Mouse (Mus musculus): ENCODE measurements at regions not wholly inside any gene's neighbourhood (a gene's known extent, or its start where the extent isn't known, plus 50 kb on each side); places are given as distances from the start of the nearest gene placed in this dataset.

- TF ChIP-seq CTCF (IDR thresholded peaks at IDR 0.05; ENCODE audit: borderline replicate concordance, insufficient read depth, low read depth, low read length) (no peak), POLR2A (IDR thresholded peaks at IDR 0.05; ENCODE audit: borderline replicate concordance, insufficient read depth, low read length) (no peak)
- no peak overlapping the region for H3K27ac ChIP-seq (ENCODE audit: insufficient read depth, low read length)
- H3K4me3 ChIP-seq (replicated peaks; ENCODE audit: insufficient read depth, low read depth, low read length): no peak overlapping the region
- peaks cover 4% of the 10 kb centered on the region; the same call in 1 of the 2 replicates for H3K27me3 ChIP-seq (ENCODE audit: control insufficient read depth, insufficient read depth, low read length)
- H3K4me1 ChIP-seq (ENCODE audit: control insufficient read depth, insufficient read depth, low read length): no peaks in the 10 kb centered on the region; the same call in 1 of the 2 replicates
- DNase-seq: no peak
- WGBS: 25% methylated on average over 6 of the region's 6 CpGs
Measured at GRCm38 (mm10) chr5:111506821-111507220, 89.7 kb downstream of the Mn1 start.

GRCm38 (mm10) chr5:111507332-111507731, 90.2 kb downstream of the Mn1 start:
- no peak overlapping the region for H3K27ac ChIP-seq (ENCODE audit: insufficient read depth, low read length)

GRCm38 (mm10) chr5:111509014-111509561, 91.9 kb downstream of the Mn1 start:
- WGBS: 11% methylated on average over 21 of the region's 21 CpGs
- Histone ChIP-seq H3K4me3 (replicated peaks; ENCODE audit: insufficient read depth, low read depth, low read length) (no peak overlapping the region), H3K27ac (ENCODE audit: insufficient read depth, low read length) (no peak overlapping the region), H3K4me1 (ENCODE audit: control insufficient read depth, insufficient read depth, low read length) (no peaks in the 10 kb centered on the region; the same call in 1 of the 2 replicates), H3K27me3 (ENCODE audit: control insufficient read depth, insufficient read depth, low read length) (peaks cover 4% of the 10 kb centered on the region; the same call in 1 of the 2 replicates)
- no peak for TF ChIP-seq POLR2A (IDR thresholded peaks at IDR 0.05; ENCODE audit: borderline replicate concordance, insufficient read depth, low read length)
- no peak for DNase-seq

More at GRCm38 (mm10) chr5:111507332-111507731, 90.2 kb downstream of the Mn1 start:
- Histone ChIP-seq H3K4me1 (ENCODE audit: control insufficient read depth, insufficient read depth, low read length) (no peaks in the 10 kb centered on the region; the same call in 1 of the 2 replicates), H3K4me3 (replicated peaks; ENCODE audit: insufficient read depth, low read depth, low read length) (no peak overlapping the region), H3K27me3 (ENCODE audit: control insufficient read depth, insufficient read depth, low read length) (peaks cover 4% of the 10 kb centered on the region; the same call in 1 of the 2 replicates)
- no peak for DNase-seq
- TF ChIP-seq POLR2A (IDR thresholded peaks at IDR 0.05; ENCODE audit: borderline replicate concordance, insufficient read depth, low read length) (no peak), CTCF (IDR thresholded peaks at IDR 0.05; ENCODE audit: borderline replicate concordance, insufficient read depth, low read depth, low read length) (no peak)
- WGBS: 94% methylated on average over 2 of the region's 2 CpGs

- TF ChIP-seq POLR2A (IDR thresholded peaks at IDR 0.05; ENCODE audit: borderline replicate concordance, insufficient read depth, low read length): no peak
- no peak for TF ChIP-seq CTCF (IDR thresholded peaks at IDR 0.05; ENCODE audit: borderline replicate concordance, insufficient read depth, low read depth, low read length)
- no peak overlapping the region for H3K4me3 ChIP-seq (replicated peaks; ENCODE audit: insufficient read depth, low read depth, low read length)
- peaks cover 4% of the 10 kb centered on the region; the same call in 1 of the 2 replicates for H3K27me3 ChIP-seq (ENCODE audit: control insufficient read depth, insufficient read depth, low read length)
- WGBS: 22% methylated on average over 9 of the region's 9 CpGs
- H3K4me1 ChIP-seq (ENCODE audit: control insufficient read depth, insufficient read depth, low read length): no peaks in the 10 kb centered on the region; the same call in 1 of the 2 replicates
- no peak for DNase-seq
- H3K27ac ChIP-seq (ENCODE audit: insufficient read depth, low read length): no peak overlapping the region
Measured at GRCm38 (mm10) chr5:111509575-111510057, 92.5 kb downstream of the Mn1 start.

GRCm38 (mm10) chr5:111510183-111510878, 93.2 kb downstream of the Mn1 start:
- H3K27me3 ChIP-seq (ENCODE audit: control insufficient read depth, insufficient read depth, low read length): peaks cover 4% of the 10 kb centered on the region; the same call in 1 of the 2 replicates
- WGBS: 63% methylated on average over 5 of the region's 5 CpGs
- no peak overlapping the region for H3K27ac ChIP-seq (ENCODE audit: insufficient read depth, low read length)
- TF ChIP-seq POLR2A (IDR thresholded peaks at IDR 0.05; ENCODE audit: borderline replicate concordance, insufficient read depth, low read length): no peak
- no peak overlapping the region for H3K4me3 ChIP-seq (replicated peaks; ENCODE audit: insufficient read depth, low read depth, low read length)
- no peaks in the 10 kb centered on the region; the same call in 1 of the 2 replicates for H3K4me1 ChIP-seq (ENCODE audit: control insufficient read depth, insufficient read depth, low read length)
- no peak for DNase-seq

- no peak overlapping the region for H3K4me3 ChIP-seq (replicated peaks; ENCODE audit: insufficient read depth, low read depth, low read length)
- no peaks in the 10 kb centered on the region; the same call in 1 of the 2 replicates for H3K4me1 ChIP-seq (ENCODE audit: control insufficient read depth, insufficient read depth, low read length)
- H3K27ac ChIP-seq (ENCODE audit: insufficient read depth, low read length): no peak overlapping the region
- peaks cover 4% of the 10 kb centered on the region; the same call in 1 of the 2 replicates for H3K27me3 ChIP-seq (ENCODE audit: control insufficient read depth, insufficient read depth, low read length)
- 61% methylated on average over 6 of the region's 6 CpGs for WGBS
- DNase-seq: no peak
- TF ChIP-seq POLR2A (IDR thresholded peaks at IDR 0.05; ENCODE audit: borderline replicate concordance, insufficient read depth, low read length) (no peak), CTCF (IDR thresholded peaks at IDR 0.05; ENCODE audit: borderline replicate concordance, insufficient read depth, low read depth, low read length) (no peak)
Measured at GRCm38 (mm10) chr5:111510879-111511231, 93.7 kb downstream of the Mn1 start.

GRCm38 (mm10) chr5:111511982-111512381, 94.8 kb downstream of the Mn1 start:
- no peak for DNase-seq
- Histone ChIP-seq H3K4me3 (replicated peaks; ENCODE audit: insufficient read depth, low read depth, low read length) (no peak overlapping the region), H3K4me1 (ENCODE audit: control insufficient read depth, insufficient read depth, low read length) (no peaks in the 10 kb centered on the region; the same call in 1 of the 2 replicates), H3K27me3 (ENCODE audit: control insufficient read depth, insufficient read depth, low read length) (peaks cover 4% of the 10 kb centered on the region; the same call in 1 of the 2 replicates), H3K27ac (ENCODE audit: insufficient read depth, low read length) (no peak overlapping the region)
- TF ChIP-seq CTCF (IDR thresholded peaks at IDR 0.05; ENCODE audit: borderline replicate concordance, insufficient read depth, low read depth, low read length) (no peak), POLR2A (IDR thresholded peaks at IDR 0.05; ENCODE audit: borderline replicate concordance, insufficient read depth, low read length) (no peak)
- 11% methylated on average over 10 of the region's 10 CpGs for WGBS

GRCm38 (mm10) chr5:111513976-111514375, 96.8 kb downstream of the Mn1 start:
- 67% methylated on average over 6 of the region's 6 CpGs for WGBS
- Histone ChIP-seq H3K4me3 (replicated peaks; ENCODE audit: insufficient read depth, low read depth, low read length) (no peak overlapping the region), H3K4me1 (ENCODE audit: control insufficient read depth, insufficient read depth, low read length) (no peaks in the 10 kb centered on the region), H3K27ac (ENCODE audit: insufficient read depth, low read length) (no peak overlapping the region), H3K27me3 (ENCODE audit: control insufficient read depth, insufficient read depth, low read length) (peaks cover 4% of the 10 kb centered on the region; the same call in 1 of the 2 replicates)
- DNase-seq: no peak
- no peak for TF ChIP-seq POLR2A (IDR thresholded peaks at IDR 0.05; ENCODE audit: borderline replicate concordance, insufficient read depth, low read length)
- no peak for TF ChIP-seq CTCF (IDR thresholded peaks at IDR 0.05; ENCODE audit: borderline replicate concordance, insufficient read depth, low read depth, low read length)
